Mouse (Mus musculus) ES-E14 (cell line): Measurements from ENCODE around the gene Kif11. TPM values are rescaled to one million over a fixed set of nuclear protein-coding genes. Genes with fewer than 3 reads are reported as not detected.

ENCODE experiments used
- DNase-seq: peaks from one replicate; pipeline ENCODE4 v3.0.0-alpha.2; 2013; ENCODE audit warnings: low read depth, low spot score
- H3K27ac ChIP-seq: 2 replicates; pipeline ENCODE4 v1.5.1; 2012; ENCODE audit warnings: low read depth, mild to moderate bottlenecking, low read length, moderate library complexity, mixed read lengths; ENCODE audit not compliant: poor library complexity, insufficient read depth, severe bottlenecking
- H3K36me3 ChIP-seq: 2 replicates; pipeline ENCODE4 v1.6.1; 2012; ENCODE audit warnings: mild to moderate bottlenecking, low read length, moderate library complexity, mixed read lengths; ENCODE audit not compliant: control insufficient read depth, poor library complexity, insufficient read depth, severe bottlenecking
- H3K4me1 ChIP-seq, 2 experiments: fragments of 150-350 bp in 1 of 2; sonication (generic) in 1 of 2; 2 replicates each; pipeline ENCODE4 v1.6.1; 2012; ENCODE audit warnings: low read length in 2 of 2, mild to moderate bottlenecking in 1 of 2, mixed read lengths in 1 of 2; ENCODE audit not compliant: control insufficient read depth in 2 of 2, insufficient read depth in 2 of 2, poor library complexity in 1 of 2
- H3K4me3 ChIP-seq, 2 experiments: fragments of 150-350 bp in 1 of 2; sonication (generic) in 1 of 2; 2 replicates each; pipeline ENCODE4 v1.5.1; 2012; ENCODE audit warnings: low read length in 2 of 2, low read depth in 1 of 2, mild to moderate bottlenecking in 1 of 2, mixed read lengths in 1 of 2; ENCODE audit not compliant: insufficient read depth in 1 of 2, poor library complexity in 1 of 2, severe bottlenecking in 1 of 2
- H3K9ac ChIP-seq: 2 replicates; pipeline ENCODE4 v1.6.1; 2012; ENCODE audit warnings: low read depth, mild to moderate bottlenecking, low read length, mixed read lengths; ENCODE audit not compliant: poor library complexity, insufficient read depth, severe bottlenecking
- H3K9me3 ChIP-seq: fragments of 150-350 bp; sonication (generic); 2 replicates; pipeline ENCODE4 v1.6.1; 2012; ENCODE audit warnings: low read depth, mild to moderate bottlenecking, low read length; ENCODE audit not compliant: control insufficient read depth, insufficient read depth
- CHD2 ChIP-seq: IDR thresholded peaks from 2 replicates; pipeline ENCODE4 v1.6.1; 2014; ENCODE audit warnings: mild to moderate bottlenecking, low read depth, low read length, inconsistent platforms
- HCFC1 ChIP-seq: IDR thresholded peaks from 2 replicates; pipeline ENCODE4 v1.6.1; 2012; ENCODE audit warnings: low read length, inconsistent platforms, borderline replicate concordance; ENCODE audit not compliant: insufficient read depth
- MAFK ChIP-seq: IDR thresholded peaks from 2 replicates; pipeline ENCODE4 v1.6.1; 2014; ENCODE audit warnings: mild to moderate bottlenecking, low read depth, low read length, inconsistent platforms; ENCODE audit not compliant: insufficient read depth
- ZC3H11A ChIP-seq: IDR thresholded peaks from 2 replicates; pipeline ENCODE4 v1.6.1; 2012; ENCODE audit warnings: low read depth, mild to moderate bottlenecking, inconsistent platforms, low read length, borderline replicate concordance
- ZNF384 ChIP-seq: IDR thresholded peaks from 2 replicates; pipeline ENCODE4 v1.6.1; 2012; ENCODE audit warnings: low read depth, low read length, inconsistent platforms
- in situ Hi-C, 2 experiments: fragments of 600-800 bp; cut with MboI; formaldehyde crosslinking; loops; one replicate each; pipeline ENCODE4 v1.15.1; 2025; ENCODE audit warnings: low sequenced_read_pairs in 2 of 2, inconsistent platforms in 1 of 2; ENCODE audit not compliant: unreplicated experiment in 2 of 2
- total RNA-seq: library from RNA; depleted of rRNA; stranded (reverse); fragments of 300-350 nt; gene quantifications from 2 replicates; pipeline ENCODE4 v1.2.3, GENCODE M21; 2012

Gene Kif11
- total RNA-seq, 1 experiment: 59.4 TPM

DNA sequence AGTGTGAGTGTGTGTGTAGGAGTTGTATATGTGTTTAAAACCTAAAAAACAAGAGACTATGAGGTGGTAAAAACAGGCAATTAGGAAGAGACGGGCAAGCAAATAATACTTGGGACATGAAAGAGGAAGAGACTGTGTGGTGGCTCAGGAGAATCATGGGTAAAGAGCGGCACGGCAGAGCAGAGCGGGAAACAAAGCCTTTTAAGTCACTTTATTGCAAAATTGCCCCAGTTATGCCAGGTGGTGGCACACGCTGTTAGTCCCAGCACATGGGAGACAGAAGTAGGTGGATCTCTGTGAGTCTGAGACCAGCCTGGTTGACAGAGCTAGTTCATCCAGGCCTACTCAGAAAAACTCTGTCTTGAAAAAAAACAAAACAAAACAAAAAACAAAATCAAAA is 5.8 kb upstream of the Kif11 start:
- no peaks in the 10 kb centered on the region for H3K9me3 ChIP-seq
- H3K36me3 ChIP-seq: no peaks in the 10 kb centered on the region
- no peaks in the 10 kb centered on the region for H3K4me1 ChIP-seq
- H3K4me3 ChIP-seq: no peak overlapping the region
- in situ Hi-C loops: no loop called here
- no peak for DNase-seq
- no peak overlapping the region for H3K27ac ChIP-seq
- TF ChIP-seq ZNF384: no peak
- TF ChIP-seq MAFK: no peak
- no peak for TF ChIP-seq CHD2
- no peak for TF ChIP-seq ZC3H11A
- no peak for TF ChIP-seq HCFC1
- H3K9ac ChIP-seq: no peak overlapping the region

DNA sequence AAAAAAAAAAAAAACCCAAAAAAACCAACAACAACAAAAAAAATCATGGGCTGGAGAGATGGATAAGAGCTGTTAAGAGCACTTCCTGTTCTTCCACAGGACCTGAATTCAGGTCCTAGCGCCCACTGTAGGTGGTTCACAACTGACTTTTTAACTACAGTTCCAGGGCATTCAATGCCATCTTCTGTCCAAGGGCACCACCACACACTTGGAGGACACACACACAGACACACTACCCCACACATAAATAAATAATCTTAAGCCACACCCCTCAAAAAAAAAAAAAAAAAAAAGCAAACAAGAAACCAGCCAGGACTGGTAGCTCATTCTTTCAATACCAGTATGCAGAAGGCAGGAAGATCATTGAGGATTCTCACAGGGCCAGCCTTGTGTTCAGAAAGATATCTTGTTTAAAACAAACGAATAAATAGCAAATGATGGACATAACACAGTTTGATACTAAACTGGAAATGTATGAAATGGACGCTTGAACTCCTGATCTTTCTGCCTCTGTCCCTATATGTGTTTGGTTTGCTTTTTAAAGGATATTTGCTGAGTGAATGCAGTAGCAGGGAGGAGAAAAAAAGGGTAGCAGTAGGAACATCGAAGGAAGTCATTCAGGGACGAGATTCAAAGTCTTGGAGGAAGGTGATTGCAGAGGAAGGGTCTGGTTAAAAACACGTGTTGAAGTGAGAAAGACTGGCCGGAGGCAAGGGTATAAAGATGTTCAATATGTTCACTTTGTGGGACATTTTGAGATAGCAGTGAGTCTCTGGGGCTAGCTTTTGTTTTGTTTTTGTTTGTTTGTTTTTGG is 1.1 kb upstream of the Kif11 start:
- peak overlapping the region; percentile 97 for H3K9ac ChIP-seq
- peak overlapping the region; percentile 95 to 99 for H3K4me3 ChIP-seq
- H3K9me3 ChIP-seq: no peaks in the 10 kb centered on the region
- 0 out of 4 replicates have a peak, but pooled peaks cover 0 to 4% of the 10 kb centered on the region in 2 experiments for H3K4me1 ChIP-seq
- no peak for DNase-seq
- in situ Hi-C loops: no loop called here
- TF ChIP-seq HCFC1: no peak
- peak; percentile 93 for TF ChIP-seq ZNF384
- TF ChIP-seq ZC3H11A: no peak
- no peak for TF ChIP-seq MAFK
- no peak for TF ChIP-seq CHD2
- H3K27ac ChIP-seq: peak overlapping the region; percentile 82
- no peaks in the 10 kb centered on the region; the same call in 1 of the 2 replicates for H3K36me3 ChIP-seq

DNA sequence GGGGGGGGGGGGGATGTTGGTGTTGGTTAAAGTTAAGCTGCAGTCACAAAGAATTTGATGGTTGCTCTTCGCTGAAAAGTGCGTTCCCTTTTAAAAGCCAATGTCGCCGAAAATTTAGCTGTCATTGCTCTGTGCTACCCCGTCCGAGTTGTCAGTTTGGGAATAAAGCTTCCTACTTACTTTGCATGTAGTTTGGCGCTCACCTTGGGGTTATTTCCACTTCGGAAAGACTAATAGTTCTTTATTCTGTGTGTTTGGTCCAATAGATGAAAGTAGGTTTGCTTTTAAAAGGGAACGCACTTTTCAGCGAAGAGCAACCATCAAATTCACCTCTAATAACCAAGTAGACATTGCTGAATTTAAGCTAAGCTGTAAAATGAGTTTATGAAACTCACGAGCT is 638 bp downstream of the Kif11 start:
- Histone ChIP-seq H3K4me1 (peaks cover 4 to 6% of the 10 kb centered on the region in 2 experiments; a peak in 2 of 4 replicates), H3K4me3 (peak overlapping the region; percentile 95 to 99), H3K27ac (no peak overlapping the region), H3K9me3 (no peaks in the 10 kb centered on the region), H3K36me3 (peaks cover 2% of the 10 kb centered on the region), H3K9ac (peak overlapping the region; percentile 98)
- in situ Hi-C loops: no loop called here
- TF ChIP-seq ZC3H11A (no peak), CHD2 (no peak), ZNF384 (no peak), HCFC1 (no peak), MAFK (no peak)
- no peak for DNase-seq

DNA sequence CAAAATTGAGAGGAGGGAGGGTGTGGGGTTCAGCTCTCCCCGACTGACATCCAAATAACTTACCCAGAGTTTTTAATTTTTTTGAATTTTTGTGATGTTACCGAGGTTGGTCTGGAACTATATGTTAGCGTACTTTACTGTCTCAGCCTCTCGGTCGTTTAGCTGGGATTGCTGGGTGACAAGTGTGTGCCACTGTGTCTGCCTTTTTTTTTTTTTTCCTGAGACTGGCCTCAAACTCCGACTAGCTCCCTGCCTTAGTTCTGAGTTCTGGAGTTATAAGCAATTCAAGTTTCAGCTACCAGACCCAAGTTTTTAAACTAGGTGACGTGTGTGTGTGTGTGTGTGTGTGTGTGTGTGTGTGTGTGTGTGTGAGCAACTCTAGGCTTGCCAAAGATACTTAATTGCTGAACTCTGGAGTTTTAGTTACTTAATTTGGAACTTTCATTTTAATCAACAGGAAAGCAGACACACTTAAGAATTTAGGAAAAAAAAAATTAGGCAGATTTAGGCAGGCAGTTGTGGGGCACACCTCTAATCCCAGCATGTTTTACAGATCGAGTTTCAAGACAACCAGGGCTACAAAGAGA is 1.3 kb downstream of the Kif11 start:
- Histone ChIP-seq H3K9ac (peak overlapping the region; percentile 62), H3K36me3 (peaks cover 2% of the 10 kb centered on the region), H3K4me1 (peaks cover 4 to 6% of the 10 kb centered on the region in 2 experiments; a peak in 2 of 4 replicates), H3K4me3 (peak overlapping the region; percentile 95 to 99), H3K27ac (no peak overlapping the region), H3K9me3 (no peaks in the 10 kb centered on the region)
- TF ChIP-seq ZNF384 (0 out of 2 replicates have a peak, but pooled peaks have one; percentile 21), ZC3H11A (no peak)
- in situ Hi-C loops: no loop called here
- DNase-seq: no peak
